In genomic region chr3:88929501-88929900, GRCm38 (mm10) we compare ENCODE assay signal across 25 mouse cellular contexts.
"Had no signal": no experiment of that assay in that cellular context is flagged by ENCODE, and none has a peak within 500 bp of the region (broad histone marks: within the 10 kb centered on the region; RNA-seq: fewer than 3 reads in every experiment).

No protein-coding gene starts in this region.

- H3K27ac ChIP-seq: heart, adult 2 months; heart, embryonic 10.5 days; hindbrain, embryonic 10.5 days; hindbrain, embryonic 12.5 days; hindbrain, embryonic 15.5 days; hindbrain, postnatal 0 days; kidney, embryonic 15.5 days; kidney, postnatal 0 days; limb, embryonic 13.5 days; limb, embryonic 15.5 days had no signal

- H3K4me2 ChIP-seq: heart, embryonic 12.5 days; hindbrain, embryonic 12.5 days; hindbrain, embryonic 15.5 days; kidney, embryonic 15.5 days; limb, embryonic 13.5 days; limb, embryonic 15.5 days had no signal

- ATAC-seq: forebrain, postnatal 0 days; hindbrain, postnatal 0 days; intestine, embryonic 16.5 days had no signal

- H3K27me3 ChIP-seq: heart, embryonic 12.5 days; hindbrain, embryonic 12.5 days; hindbrain, embryonic 15.5 days; kidney, embryonic 15.5 days; limb, embryonic 13.5 days; limb, embryonic 15.5 days had no signal

- H3K4me3 ChIP-seq: heart, adult 2 months; heart, embryonic 10.5 days; heart, embryonic 12.5 days; hindbrain, embryonic 10.5 days; hindbrain, embryonic 12.5 days; hindbrain, embryonic 15.5 days; kidney, embryonic 15.5 days; limb, embryonic 13.5 days; limb, embryonic 15.5 days had no signal

- H3K9ac ChIP-seq: forebrain, postnatal 0 days; heart, embryonic 12.5 days; hindbrain, embryonic 12.5 days; hindbrain, embryonic 15.5 days; kidney, embryonic 15.5 days; limb, embryonic 13.5 days; limb, embryonic 15.5 days had no signal

- H3K4me1 ChIP-seq: heart, embryonic 10.5 days; hindbrain, embryonic 10.5 days; hindbrain, embryonic 12.5 days; hindbrain, embryonic 15.5 days; kidney, embryonic 15.5 days; limb, embryonic 13.5 days; limb, embryonic 15.5 days had no signal

- H3K9me3 ChIP-seq: heart, embryonic 10.5 days; heart, embryonic 12.5 days; hindbrain, embryonic 10.5 days; hindbrain, embryonic 12.5 days; hindbrain, embryonic 15.5 days; kidney, embryonic 15.5 days; limb, embryonic 13.5 days; limb, embryonic 15.5 days had no signal

- DNase-seq: forebrain, postnatal 0 days; gastrocnemius, postnatal 14 days; gastrocnemius, postnatal 36 days; heart, adult 2 months; heart, postnatal 10 days; heart, postnatal 4 days; kidney, adult 11 months; kidney, adult 2 months; kidney, adult 9 months; kidney, postnatal 14 days; kidney, postnatal 36 days; layer of hippocampus, adult 9-11 months; layer of hippocampus, postnatal 36 days; left cerebral cortex, postnatal 4 days had no signal
